Mouse (Mus musculus): Measurements from ENCODE around the gene Olfr1086.
"Not testable (repeated sequence)": the region's sequence is repeated elsewhere in the genome, so short reads cannot be mapped to it uniquely, and the experiment has no call there.

Gene Olfr1086

GRCm38 (mm10) chr2:86679992-86680391 is at the start of gene Olfr1086:
TSS of gene Olfr1086 (minus strand) at chr2:86680092.
- DNase-seq = no peak

- no peak for DNase-seq
These were observed 18.4 kb upstream of the Olfr1086 start, which contains the start of gene Olfr1087 for GRCm38 (mm10) chr2:86698295-86698694. TSS of gene Olfr1087 (minus strand) at chr2:86698395.

- no peak for DNase-seq
These were observed 18.0 kb downstream of the Olfr1086 start, which contains the start of gene Olfr1085 for GRCm38 (mm10) chr2:86661919-86662318. TSS of gene Olfr1085 (minus strand) at chr2:86662019.

- DNase-seq = not testable (repeated sequence)
These were observed 40.3 kb downstream of the Olfr1086 start, which contains the start of gene Olfr1084 for GRCm38 (mm10) chr2:86639625-86640024. TSS of gene Olfr1084 (minus strand) at chr2:86639725.
